Mouse (Mus musculus) limb, embryonic 14.5 days (tissue): ENCODE results near the gene Fam172a. TPM values are rescaled to one million over a fixed set of nuclear protein-coding genes. Genes with fewer than 3 reads are reported as not detected.

Source experiments
- ATAC-seq: fragments of 200-750 bp; cut with Nextera tagmentation; 2 replicates; pipeline ENCODE4 v1.8.0; 2017; ENCODE audit warnings: low read depth, moderate number of reproducible peaks, moderate TSS enrichment; ENCODE audit not compliant: low FRiP score
- DNase-seq: peaks from one replicate; pipeline ENCODE4 v3.0.0-alpha.2; 2015; ENCODE audit warnings: low spot score
- H3K27ac ChIP-seq: fragments of 300-500 bp; sonication (generic); replicated peaks from 2 replicates; pipeline ENCODE4 v1.5.1; 2014; ENCODE audit warnings: low read depth, mild to moderate bottlenecking, low read length, moderate library complexity, mixed read lengths
- H3K27me3 ChIP-seq: fragments of 300-500 bp; sonication (generic); 2 replicates; pipeline ENCODE4 v1.6.1; 2014; ENCODE audit warnings: low read length, mixed read lengths; ENCODE audit not compliant: control insufficient read depth, insufficient read depth
- H3K36me3 ChIP-seq: fragments of 300-500 bp; sonication (generic); 2 replicates; pipeline ENCODE4 v1.6.1; 2014; ENCODE audit warnings: mild to moderate bottlenecking, low read length, moderate library complexity, mixed read lengths; ENCODE audit not compliant: control insufficient read depth, insufficient read depth
- H3K4me1 ChIP-seq: fragments of 300-500 bp; sonication (generic); 2 replicates; pipeline ENCODE4 v1.6.1; 2014; ENCODE audit warnings: antibody characterized with exemption, low read length, mixed read lengths; ENCODE audit not compliant: control insufficient read depth, insufficient read depth
- H3K4me2 ChIP-seq: fragments of 300-500 bp; sonication (generic); replicated peaks from 2 replicates; pipeline ENCODE4 v1.6.1; 2014; ENCODE audit warnings: low read depth, mild to moderate bottlenecking, low read length, moderate library complexity; ENCODE audit not compliant: severe bottlenecking
- H3K4me3 ChIP-seq: fragments of 300-500 bp; sonication (generic); replicated peaks from 2 replicates; pipeline ENCODE4 v1.5.1; 2014; ENCODE audit warnings: low read length
- H3K9ac ChIP-seq: fragments of 300-500 bp; sonication (generic); 2 replicates; pipeline ENCODE4 v1.6.1; 2014; ENCODE audit warnings: mild to moderate bottlenecking, low read depth, low read length, moderate library complexity; ENCODE audit not compliant: severe bottlenecking
- H3K9me3 ChIP-seq: fragments of 300-500 bp; sonication (generic); 2 replicates; pipeline ENCODE4 v1.6.1; 2016; ENCODE audit warnings: low read length; ENCODE audit not compliant: control insufficient read depth
- POLR2A ChIP-seq: fragments of 200-500 bp; IDR thresholded peaks from 2 replicates; pipeline ENCODE4 v1.8.0; 2012; ENCODE audit warnings: inconsistent platforms, mild to moderate bottlenecking, moderate library complexity, borderline replicate concordance; ENCODE audit not compliant: insufficient read depth, insufficient read length; ENCODE audit errors: extremely low read depth
- WGBS: fragments of 180-500 bp; shearing (Covaris S2); extraction: QIAGEN DNeasy Blood & Tissue Kit; methylation state at CpG from one replicate; pipeline ENCODE4 v1.1.7; 2014; 5-methylcytosine and 5-hydroxymethylcytosine counted together
- polyA plus RNA-seq, 2 experiments: library from polyadenylated mRNA; depleted of rRNA in 1 of 2; stranded (reverse) in 1 of 2; unstranded in 1 of 2; fragments of >200 nt; fragmentation: Nextera tagmentation in 1 of 2; extraction: Ambion mirVana in 1 of 2; gene quantifications; 2 replicates each; pipeline versions ENCODE4 v1.2.1 to v1.2.3; 2012 to 2014

The Fam172a gene
- polyA plus RNA-seq, 2 experiments: 11.5 to 32.2 TPM

- Histone ChIP-seq H3K36me3 (no peaks in the 10 kb centered on the region), H3K27ac (no peak overlapping the region), H3K4me1 (no peaks in the 10 kb centered on the region), H3K9ac (no peak overlapping the region), H3K9me3 (no peaks in the 10 kb centered on the region), H3K27me3 (peaks cover 66% of the 10 kb centered on the region), H3K4me3 (no peak overlapping the region), H3K4me2 (no peak overlapping the region)
- ATAC-seq (no peak), DNase-seq (no peak)
- no peak for TF ChIP-seq POLR2A
Observed at GRCm38 (mm10) chr13:78164941-78165340, 463.1 kb downstream of the Fam172a start.

- WGBS: 41% methylated on average over 4 of the region's 4 CpGs
Observed at GRCm38 (mm10) chr13:78168166-78168565, 466.3 kb downstream of the Fam172a start.

GRCm38 (mm10) chr13:78171320-78171719 lies 469.5 kb downstream of the Fam172a start:
- H3K4me2 ChIP-seq: no peak overlapping the region
- no peak for TF ChIP-seq POLR2A
- DNase-seq (peak; percentile 68), ATAC-seq (no peak)
- no peaks in the 10 kb centered on the region for H3K9me3 ChIP-seq
- no peak overlapping the region for H3K27ac ChIP-seq
- H3K4me3 ChIP-seq: no peak overlapping the region
- H3K4me1 ChIP-seq: no peaks in the 10 kb centered on the region
- no peaks in the 10 kb centered on the region for H3K36me3 ChIP-seq
- no peak overlapping the region for H3K9ac ChIP-seq
- H3K27me3 ChIP-seq: peaks cover 87% of the 10 kb centered on the region
- WGBS: 1% methylated on average over 15 of the region's 15 CpGs

More at GRCm38 (mm10) chr13:78168166-78168565, 466.3 kb downstream of the Fam172a start:
- Histone ChIP-seq H3K9me3 (no peaks in the 10 kb centered on the region), H3K9ac (no peak overlapping the region), H3K27ac (no peak overlapping the region), H3K27me3 (peaks cover 84% of the 10 kb centered on the region), H3K4me3 (no peak overlapping the region), H3K36me3 (no peaks in the 10 kb centered on the region), H3K4me2 (no peak overlapping the region), H3K4me1 (no peaks in the 10 kb centered on the region)
- no peak for TF ChIP-seq POLR2A
- no peak for ATAC-seq
- no peak for DNase-seq

- H3K36me3 ChIP-seq: no peaks in the 10 kb centered on the region
- TF ChIP-seq POLR2A: no peak
- H3K4me1 ChIP-seq: no peaks in the 10 kb centered on the region
- H3K9ac ChIP-seq: no peak overlapping the region
- 2% methylated on average over 17 of the region's 17 CpGs for WGBS
- H3K4me2 ChIP-seq: no peak overlapping the region
- DNase-seq (no peak), ATAC-seq (no peak)
- no peak overlapping the region for H3K27ac ChIP-seq
- H3K4me3 ChIP-seq: no peak overlapping the region
- H3K27me3 ChIP-seq: peaks cover 93% of the 10 kb centered on the region
- H3K9me3 ChIP-seq: no peaks in the 10 kb centered on the region
Observed at GRCm38 (mm10) chr13:78171984-78172636, 470.3 kb downstream of the Fam172a start.

GRCm38 (mm10) chr13:78172861-78173260 lies 471.0 kb downstream of the Fam172a start:
- no peak overlapping the region for H3K4me2 ChIP-seq
- no peak overlapping the region for H3K9ac ChIP-seq
- no peak for TF ChIP-seq POLR2A
- H3K9me3 ChIP-seq: no peaks in the 10 kb centered on the region
- no peaks in the 10 kb centered on the region for H3K4me1 ChIP-seq
- DNase-seq: no peak
- ATAC-seq: no peak
- peaks cover 91% of the 10 kb centered on the region for H3K27me3 ChIP-seq
- WGBS: 0% methylated on average over 3 of the region's 3 CpGs
- H3K36me3 ChIP-seq: no peaks in the 10 kb centered on the region
- H3K27ac ChIP-seq: no peak overlapping the region
- H3K4me3 ChIP-seq: no peak overlapping the region
